Mouse (Mus musculus): ENCODE results near the gene Eefsec. TPM values are rescaled to one million over a fixed set of nuclear protein-coding genes. Genes with fewer than 3 reads are reported as not detected.

Eefsec gene
- polyA plus RNA-seq, 1 experiment = 10.0 TPM

DNA sequence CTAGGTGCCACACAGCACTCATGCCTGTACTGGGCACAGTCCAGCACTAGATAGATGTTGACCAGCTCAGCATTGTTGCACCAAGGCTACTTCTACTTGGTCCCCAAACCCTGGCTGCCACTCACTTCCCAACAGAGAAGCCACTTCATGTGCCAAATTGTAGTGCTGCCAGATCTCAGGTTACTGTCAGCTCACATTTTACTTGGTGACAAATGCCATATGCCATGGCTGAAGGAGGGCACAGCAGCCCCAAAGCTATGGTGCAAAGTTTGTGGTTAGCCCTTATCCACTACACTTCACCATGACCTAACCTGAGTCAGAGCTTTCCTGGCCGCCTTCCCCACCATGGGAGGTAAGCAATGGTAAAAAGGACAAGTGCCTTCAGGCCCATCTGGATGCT, 99.6 kb downstream of the Eefsec start:
- Histone ChIP-seq H3K4me1 (ENCODE audit: control insufficient read depth, insufficient read depth, low read length) (no peaks in the 10 kb centered on the region), H3K27ac (ENCODE audit: insufficient read depth, low read depth, low read length) (no peak overlapping the region), H3K4me3 (ENCODE audit: insufficient read depth, low read length) (no peak overlapping the region)
- TF ChIP-seq CTCF (IDR thresholded peaks at IDR 0.05; ENCODE audit: low read depth, low read length) = no peak

GRCm38 (mm10) chr6:88345311-88345710, 101.0 kb downstream of the Eefsec start:
- no peak for TF ChIP-seq POLR2A (IDR thresholded peaks at IDR 0.05; ENCODE audit: borderline replicate concordance, low read depth, low read length)
- no peak for TF ChIP-seq CTCF (IDR thresholded peaks at IDR 0.05; ENCODE audit: low read depth, low read length)
- H3K27ac ChIP-seq (ENCODE audit: insufficient read depth, low read depth, low read length) = no peak overlapping the region

DNA sequence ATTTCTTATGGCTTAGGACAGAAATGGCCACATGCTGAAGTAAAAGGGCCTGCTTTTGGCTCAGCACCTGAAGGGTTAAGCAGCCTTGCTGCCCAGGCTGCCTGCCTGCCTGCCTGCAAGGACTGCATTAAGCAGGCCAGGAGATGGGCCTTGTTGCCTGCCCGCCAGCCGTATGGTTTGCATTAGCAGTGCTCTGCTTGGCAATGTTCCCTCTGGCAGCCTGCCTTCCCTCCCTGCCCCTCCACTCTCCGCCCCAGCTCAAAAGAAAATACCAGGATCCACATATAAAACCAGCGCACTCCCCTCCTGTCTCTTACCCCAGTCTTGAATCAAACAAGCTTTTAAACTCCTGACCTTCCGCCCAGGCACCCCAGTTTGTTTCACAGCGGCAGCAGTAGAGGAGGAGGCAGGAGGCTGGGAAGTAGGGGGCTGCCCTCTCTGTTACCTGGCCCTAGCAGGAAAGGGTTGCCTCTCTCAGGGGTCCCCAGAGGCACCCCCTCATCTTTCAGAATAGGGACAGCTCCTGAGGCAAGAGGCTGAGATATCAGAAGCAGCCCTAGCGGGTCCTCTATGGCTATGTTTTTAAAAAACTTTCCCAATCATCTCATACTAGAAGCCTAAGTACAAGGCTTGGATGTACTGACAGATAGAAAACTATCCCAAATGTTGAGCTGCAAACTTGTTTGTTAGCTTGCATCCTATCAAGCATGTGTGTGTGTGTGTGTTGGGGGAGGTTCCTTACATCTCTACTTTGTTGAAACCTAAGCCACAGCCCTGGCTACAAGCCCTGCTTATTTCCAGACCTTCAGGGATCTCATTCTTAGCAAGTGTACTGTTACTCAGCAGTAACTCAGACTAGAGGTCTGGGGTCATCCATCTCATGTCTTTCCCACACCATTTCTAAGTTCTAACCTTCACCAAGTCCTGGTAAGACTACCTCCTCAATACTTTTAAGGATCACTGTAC, 102.6 kb downstream of the Eefsec start:
- H3K27ac ChIP-seq (ENCODE audit: insufficient read depth, low read depth, low read length) = no peak overlapping the region
- no peak overlapping the region for H3K4me3 ChIP-seq (ENCODE audit: insufficient read depth, low read length)
- no peak for TF ChIP-seq CTCF (IDR thresholded peaks at IDR 0.05; ENCODE audit: low read depth, low read length)
- no peak for TF ChIP-seq POLR2A (IDR thresholded peaks at IDR 0.05; ENCODE audit: borderline replicate concordance, low read depth, low read length)
- no peaks in the 10 kb centered on the region for H3K4me1 ChIP-seq (ENCODE audit: control insufficient read depth, insufficient read depth, low read length)

More at GRCm38 (mm10) chr6:88345311-88345710, 101.0 kb downstream of the Eefsec start:
- Histone ChIP-seq H3K4me3 (ENCODE audit: insufficient read depth, low read length) (no peak overlapping the region), H3K4me1 (ENCODE audit: control insufficient read depth, insufficient read depth, low read length) (no peaks in the 10 kb centered on the region)

DNA sequence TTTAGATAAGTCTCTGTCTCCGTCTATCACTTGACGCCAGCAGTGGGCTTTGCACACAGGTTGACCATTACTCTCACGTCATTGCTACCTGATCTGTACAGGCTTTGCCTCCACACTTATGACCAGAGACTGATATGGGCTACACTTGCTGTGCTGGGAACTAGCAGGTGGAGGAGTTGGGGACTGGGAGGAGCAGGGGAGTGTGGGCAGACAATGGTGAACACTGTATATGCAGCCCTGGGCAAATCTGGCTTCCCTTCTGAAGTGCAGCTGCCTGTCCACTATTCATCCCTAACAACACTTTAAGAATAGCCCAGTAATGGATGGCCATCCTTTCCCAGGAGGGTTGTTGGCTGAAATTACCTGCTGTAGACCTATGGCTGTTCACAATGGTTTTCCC, 103.4 kb downstream of the Eefsec start:
- Histone ChIP-seq H3K27ac (ENCODE audit: insufficient read depth, low read depth, low read length) (no peak overlapping the region), H3K4me3 (ENCODE audit: insufficient read depth, low read length) (no peak overlapping the region), H3K4me1 (ENCODE audit: control insufficient read depth, insufficient read depth, low read length) (no peaks in the 10 kb centered on the region)
- TF ChIP-seq CTCF (IDR thresholded peaks at IDR 0.05; ENCODE audit: low read depth, low read length) (no peak), POLR2A (IDR thresholded peaks at IDR 0.05; ENCODE audit: borderline replicate concordance, low read depth, low read length) (no peak)

GRCm38 (mm10) chr6:88341182-88341581, 105.2 kb downstream of the Eefsec start:
- H3K4me3 ChIP-seq (ENCODE audit: insufficient read depth, low read length) = no peak overlapping the region
- H3K27ac ChIP-seq (ENCODE audit: insufficient read depth, low read depth, low read length) = no peak overlapping the region
- no peaks in the 10 kb centered on the region for H3K4me1 ChIP-seq (ENCODE audit: control insufficient read depth, insufficient read depth, low read length)
- TF ChIP-seq CTCF (IDR thresholded peaks at IDR 0.05; ENCODE audit: low read depth, low read length) (no peak), POLR2A (IDR thresholded peaks at IDR 0.05; ENCODE audit: borderline replicate concordance, low read depth, low read length) (no peak)

DNA sequence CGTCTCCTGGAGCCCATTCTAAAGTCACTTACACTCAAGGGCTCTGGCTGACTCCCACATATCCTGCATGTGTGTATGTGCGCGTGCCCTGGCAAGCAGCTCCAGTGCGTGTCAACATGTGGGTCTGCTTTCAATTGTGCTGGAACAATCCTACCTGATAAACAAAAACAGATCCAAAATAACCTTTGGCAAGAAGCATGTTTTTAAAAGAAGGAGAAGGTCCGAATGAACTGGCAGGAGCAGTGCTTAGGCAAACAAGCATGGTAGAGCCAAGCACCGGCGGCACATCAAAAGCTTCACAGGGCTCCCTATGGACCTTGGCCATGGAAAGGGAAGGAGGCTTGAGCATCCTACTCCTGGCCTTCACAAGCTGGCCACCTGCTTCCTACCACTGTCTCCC, 105.6 kb downstream of the Eefsec start:
- Histone ChIP-seq H3K4me3 (ENCODE audit: insufficient read depth, low read length) (no peak overlapping the region), H3K4me1 (ENCODE audit: control insufficient read depth, insufficient read depth, low read length) (no peaks in the 10 kb centered on the region), H3K27ac (ENCODE audit: insufficient read depth, low read depth, low read length) (no peak overlapping the region)
- TF ChIP-seq POLR2A (IDR thresholded peaks at IDR 0.05; ENCODE audit: borderline replicate concordance, low read depth, low read length) = no peak
- no peak for TF ChIP-seq CTCF (IDR thresholded peaks at IDR 0.05; ENCODE audit: low read depth, low read length)

GRCm38 (mm10) chr6:88329336-88329735, 117.0 kb downstream of the Eefsec start:
- H3K27ac ChIP-seq (ENCODE audit: insufficient read depth, low read depth, low read length) = no peak overlapping the region
- peaks cover 8% of the 10 kb centered on the region; the same call in 1 of the 2 replicates for H3K4me1 ChIP-seq (ENCODE audit: control insufficient read depth, insufficient read depth, low read length)
- TF ChIP-seq POLR2A (IDR thresholded peaks at IDR 0.05; ENCODE audit: borderline replicate concordance, low read depth, low read length) = no peak
- TF ChIP-seq CTCF (IDR thresholded peaks at IDR 0.05; ENCODE audit: low read depth, low read length) = no peak
- no peak overlapping the region for H3K4me3 ChIP-seq (ENCODE audit: insufficient read depth, low read length)

GRCm38 (mm10) chr6:88321879-88322278, 124.5 kb downstream of the Eefsec start:
- no peak overlapping the region for H3K4me3 ChIP-seq (ENCODE audit: insufficient read depth, low read length)
- no peaks in the 10 kb centered on the region for H3K4me1 ChIP-seq (ENCODE audit: control insufficient read depth, insufficient read depth, low read length)
- H3K27ac ChIP-seq (ENCODE audit: insufficient read depth, low read depth, low read length) = no peak overlapping the region
- TF ChIP-seq CTCF (IDR thresholded peaks at IDR 0.05; ENCODE audit: low read depth, low read length) (no peak), POLR2A (IDR thresholded peaks at IDR 0.05; ENCODE audit: borderline replicate concordance, low read depth, low read length) (no peak)

- Histone ChIP-seq H3K27ac (ENCODE audit: insufficient read depth, low read depth, low read length) (no peak overlapping the region), H3K4me1 (ENCODE audit: control insufficient read depth, insufficient read depth, low read length) (no peaks in the 10 kb centered on the region), H3K4me3 (ENCODE audit: insufficient read depth, low read length) (no peak overlapping the region)
- TF ChIP-seq POLR2A (IDR thresholded peaks at IDR 0.05; ENCODE audit: borderline replicate concordance, low read depth, low read length) = no peak
- TF ChIP-seq CTCF (IDR thresholded peaks at IDR 0.05; ENCODE audit: low read depth, low read length) = no peak
Observed at GRCm38 (mm10) chr6:88321253-88321652, 125.1 kb downstream of the Eefsec start.

DNA sequence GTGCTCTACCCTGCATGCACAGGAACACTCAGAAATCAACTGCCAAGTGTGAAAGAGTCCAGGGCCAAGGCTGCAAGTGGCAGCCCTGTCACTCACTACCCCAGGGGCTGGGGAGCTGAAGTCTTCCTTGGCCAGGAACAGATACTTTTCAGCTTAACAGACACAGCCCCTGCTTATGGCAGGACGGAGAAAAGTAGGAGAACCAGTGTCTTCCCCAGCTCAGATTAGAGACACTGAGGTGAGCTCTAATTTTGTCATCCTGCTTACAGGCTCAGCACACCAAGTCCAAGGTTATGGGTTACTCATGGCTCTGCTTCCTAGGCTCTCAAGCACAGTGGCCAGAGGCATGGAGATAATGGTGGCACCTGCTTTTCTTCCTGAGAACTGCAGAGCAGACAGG, 126.6 kb downstream of the Eefsec start:
- no peak overlapping the region for H3K4me3 ChIP-seq (ENCODE audit: insufficient read depth, low read length)
- no peak overlapping the region for H3K27ac ChIP-seq (ENCODE audit: insufficient read depth, low read depth, low read length)
- TF ChIP-seq POLR2A (IDR thresholded peaks at IDR 0.05; ENCODE audit: borderline replicate concordance, low read depth, low read length) = no peak
- TF ChIP-seq CTCF (IDR thresholded peaks at IDR 0.05; ENCODE audit: low read depth, low read length) = no peak
- H3K4me1 ChIP-seq (ENCODE audit: control insufficient read depth, insufficient read depth, low read length) = no peaks in the 10 kb centered on the region

All from bone marrow macrophage, adult 2 months (primary cell).